Mouse (Mus musculus): ENCODE data around the gene Cd151.

- no peak for TF ChIP-seq CTCF (IDR thresholded peaks at IDR 0.05; ENCODE audit: extremely low read depth, insufficient read length, insufficient replicate concordance, low read depth, low read length)
- TF ChIP-seq POLR2A (IDR thresholded peaks at IDR 0.05; ENCODE audit: low read depth, low read length) = no peak
Measured at GRCm38 (mm10) chr7:141439811-141440210, 27.4 kb upstream of the Cd151 start.

Data from small intestine, adult 2 months (tissue).